Mouse (Mus musculus): ENCODE results near the gene Bcl2l2.

DNA sequence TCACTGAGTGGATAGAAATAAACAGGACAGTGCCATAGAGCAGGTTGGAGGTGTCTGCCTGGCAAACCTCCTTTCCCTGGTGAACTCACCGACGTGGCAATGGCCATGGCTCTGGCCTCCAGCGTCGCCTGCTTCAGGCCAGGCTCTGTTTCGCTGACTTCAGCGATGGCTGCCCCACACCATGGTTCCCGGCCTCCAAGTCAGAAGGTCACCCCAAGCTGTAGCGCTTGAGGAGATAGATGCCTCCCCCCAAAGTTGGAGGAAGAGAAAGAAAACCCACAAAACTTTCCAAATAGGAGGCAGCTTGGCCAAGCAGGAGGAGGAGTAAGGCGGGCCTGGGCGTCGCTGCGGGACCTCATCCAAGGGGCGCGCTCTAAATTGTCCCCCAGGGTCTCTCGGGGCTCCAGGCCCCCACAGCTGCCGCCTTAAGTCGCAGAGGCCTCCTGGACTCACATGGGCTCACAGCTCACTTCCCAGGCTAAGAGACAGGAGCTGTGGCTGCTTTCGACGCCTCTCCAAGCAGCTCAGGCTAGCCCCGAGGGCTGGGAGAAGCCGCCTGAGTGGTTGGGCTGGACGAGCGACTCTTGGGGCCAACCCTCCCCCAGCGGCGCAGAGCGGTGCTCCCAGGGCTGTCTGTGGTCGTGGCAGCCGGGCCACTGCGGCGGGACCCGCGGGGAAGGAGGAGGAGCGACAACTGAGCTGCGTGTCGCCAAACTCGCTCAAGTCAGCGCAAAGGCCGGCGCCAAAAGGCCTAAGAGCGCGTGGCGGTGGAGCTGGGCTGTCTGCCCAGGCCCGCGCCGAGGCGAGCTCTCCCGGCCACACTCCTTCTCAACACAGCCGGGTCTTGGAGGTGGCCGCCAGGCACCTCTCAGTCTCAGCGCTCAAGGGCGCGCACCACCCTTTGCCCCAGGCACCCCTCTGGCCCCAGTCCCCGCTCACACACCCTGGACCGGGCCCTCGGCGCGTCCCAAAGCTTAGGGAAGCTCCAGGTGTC is 42.5 kb downstream of the Bcl2l2 start, which contains the start of gene Efs:
- no peak for TF ChIP-seq CTCF (IDR thresholded peaks at IDR 0.05; ENCODE audit: extremely low read depth, insufficient read depth, low read length)
- TF ChIP-seq POLR2A (IDR thresholded peaks at IDR 0.05; ENCODE audit: extremely low read depth, insufficient read depth, low read length), result no peak
